Mouse (Mus musculus): ENCODE measurements around the gene Ctcfl.

GRCm38 (mm10) chr2:173154513-173154912 is 35.2 kb upstream of the Ctcfl start:
- TF ChIP-seq CTCF (IDR thresholded peaks at IDR 0.05) (no peak), EP300 (IDR thresholded peaks at IDR 0.05) (no peak)
